Mouse (Mus musculus) liver, embryonic 11.5 days (tissue): ENCODE results near the gene Gm49711. TPM values are rescaled to one million over a fixed set of nuclear protein-coding genes. Genes with fewer than 3 reads are reported as not detected.
A peak's percentile ranks its signal among the peaks of the same experiment; 100 is the strongest.

Experiments used
- ATAC-seq: fragments of 200-750 bp; cut with Nextera tagmentation; replicated peaks from 2 replicates; pipeline ENCODE4 v1.8.0; 2017; ENCODE audit warnings: moderate number of reproducible peaks, mild to moderate bottlenecking, moderate TSS enrichment, moderate library complexity; ENCODE audit not compliant: low FRiP score
- DNase-seq: peaks from one replicate; pipeline ENCODE4 v3.0.0-alpha.2; 2017; ENCODE audit warnings: low spot score
- H3K27ac ChIP-seq: fragments of 300-500 bp; sonication (generic); 2 replicates; pipeline ENCODE4 v1.5.1; 2014; ENCODE audit warnings: mild to moderate bottlenecking, low read depth, low read length, control low read depth
- H3K27me3 ChIP-seq: fragments of 300-500 bp; sonication (generic); replicated peaks from 2 replicates; pipeline ENCODE4 v1.6.1; 2014; ENCODE audit warnings: low read length, mixed read lengths; ENCODE audit not compliant: control insufficient read depth, insufficient read depth
- H3K36me3 ChIP-seq: fragments of 300-500 bp; sonication (generic); 2 replicates; pipeline ENCODE4 v1.6.1; 2014; ENCODE audit warnings: mild to moderate bottlenecking, low read length, moderate library complexity, mixed read lengths; ENCODE audit not compliant: control insufficient read depth, insufficient read depth
- H3K4me1 ChIP-seq: fragments of 300-500 bp; sonication (generic); replicated peaks from 2 replicates; pipeline ENCODE4 v1.6.1; 2014; ENCODE audit warnings: low read length, mixed read lengths; ENCODE audit not compliant: control insufficient read depth, insufficient read depth
- H3K4me2 ChIP-seq: fragments of 300-500 bp; sonication (generic); 2 replicates; pipeline ENCODE4 v1.6.1; 2014; ENCODE audit warnings: mild to moderate bottlenecking, control low read depth, moderate library complexity
- H3K4me3 ChIP-seq: fragments of 300-500 bp; sonication (generic); 2 replicates; pipeline ENCODE4 v1.5.1; 2014; ENCODE audit warnings: low read depth, low read length, control low read depth
- H3K9ac ChIP-seq: fragments of 300-500 bp; sonication (generic); 2 replicates; pipeline ENCODE4 v1.6.1; 2014; ENCODE audit warnings: low read depth, low read length, control low read depth
- H3K9me3 ChIP-seq: fragments of 300-500 bp; sonication (generic); 2 replicates; pipeline ENCODE4 v1.6.1; 2016; ENCODE audit warnings: low read length, inconsistent platforms, mixed read lengths; ENCODE audit not compliant: control insufficient read depth
- WGBS: fragments of 180-500 bp; shearing (Covaris S2); extraction: QIAGEN DNeasy Blood & Tissue Kit; methylation state at CpG from one replicate; pipeline ENCODE4 v1.1.7; 2014; 5-methylcytosine and 5-hydroxymethylcytosine counted together
- polyA plus RNA-seq: library from polyadenylated mRNA; unstranded; fragments of >200 nt; fragmentation: Nextera tagmentation; extraction: Ambion mirVana; gene quantifications from 2 replicates; pipeline ENCODE4 v1.2.1, GENCODE M21; 2014

The Gm49711 gene
- polyA plus RNA-seq: 0.15 TPM in 1 of 2 replicates, not detected in the other

- ATAC-seq: peak; percentile 92
- H3K9ac ChIP-seq: peak within 1 kb of the TSS; percentile 67
Measured at GRCm38 (mm10) chr16:92057852-92058643, at the start of gene Gm49711, which contains the start of the genes Mrps6 and Slc5a3. Gm49711 (plus strand) TSS chr16:92058316. Mrps6 (plus strand) TSS chr16:92058270. Slc5a3 (plus strand) TSS chr16:92058322.

GRCm38 (mm10) chr16:92009586-92009985, 48.5 kb upstream of the Gm49711 start:
- no peaks in the 10 kb centered on the region for H3K4me1 ChIP-seq
- ATAC-seq (no peak), DNase-seq (no peak)
- no peaks in the 10 kb centered on the region for H3K9me3 ChIP-seq
- H3K27ac ChIP-seq: no peak overlapping the region
- 77% methylated on average over 2 of the region's 2 CpGs for WGBS
- H3K27me3 ChIP-seq: no peaks in the 10 kb centered on the region
- no peak overlapping the region for H3K4me3 ChIP-seq
- no peak overlapping the region for H3K4me2 ChIP-seq
- no peaks in the 10 kb centered on the region for H3K36me3 ChIP-seq
- no peak overlapping the region for H3K9ac ChIP-seq

More at GRCm38 (mm10) chr16:92057852-92058643, at the start of gene Gm49711, which contains the start of the genes Mrps6 and Slc5a3:
- peak within 1 kb of the TSS; percentile 69; the same call in 1 of the 2 replicates for H3K27ac ChIP-seq
- peaks cover 5% of the 10 kb centered on the region; the same call in 1 of the 2 replicates for H3K4me1 ChIP-seq
- peak within 1 kb of the TSS; percentile 85 for H3K4me3 ChIP-seq
- peaks cover 12% of the 10 kb centered on the region for H3K9me3 ChIP-seq
- under 1% methylated on average over 83 of the region's 99 CpGs for WGBS
- peaks cover 9% of the 10 kb centered on the region for H3K36me3 ChIP-seq
- peak within 1 kb of the TSS; percentile 78 for H3K4me2 ChIP-seq
- peak; percentile 96 for DNase-seq
- H3K27me3 ChIP-seq: no peaks in the 10 kb centered on the region

GRCm38 (mm10) chr16:92016792-92017191, 41.3 kb upstream of the Gm49711 start:
- DNase-seq (no peak), ATAC-seq (no peak)
- Histone ChIP-seq H3K27me3 (no peaks in the 10 kb centered on the region), H3K9me3 (no peaks in the 10 kb centered on the region), H3K36me3 (no peaks in the 10 kb centered on the region), H3K9ac (no peak overlapping the region), H3K4me1 (no peaks in the 10 kb centered on the region; the same call in 1 of the 2 replicates), H3K27ac (no peak overlapping the region), H3K4me2 (no peak overlapping the region), H3K4me3 (no peak overlapping the region)
- 82% methylated on average over 8 of the region's 8 CpGs for WGBS

- no peak for ATAC-seq
- Histone ChIP-seq H3K27ac (no peak overlapping the region), H3K9ac (peak overlapping the region; percentile 38; the same call in 1 of the 2 replicates), H3K4me2 (peak overlapping the region; percentile 59), H3K4me1 (peaks cover 8% of the 10 kb centered on the region; the same call in 1 of the 2 replicates), H3K4me3 (peak overlapping the region; percentile 20), H3K36me3 (no peaks in the 10 kb centered on the region), H3K27me3 (no peaks in the 10 kb centered on the region), H3K9me3 (no peaks in the 10 kb centered on the region)
- DNase-seq: peak; percentile 50
- 10% methylated on average over 26 of the region's 26 CpGs for WGBS
Measured at GRCm38 (mm10) chr16:92019141-92020118, 38.7 kb upstream of the Gm49711 start.

GRCm38 (mm10) chr16:92021656-92022400, 36.3 kb upstream of the Gm49711 start:
- ATAC-seq (no peak), DNase-seq (no peak)
- Histone ChIP-seq H3K4me2 (no peak overlapping the region), H3K4me3 (no peak overlapping the region), H3K36me3 (no peaks in the 10 kb centered on the region), H3K27me3 (no peaks in the 10 kb centered on the region), H3K9me3 (no peaks in the 10 kb centered on the region), H3K27ac (no peak overlapping the region), H3K9ac (no peak overlapping the region), H3K4me1 (peaks cover 8% of the 10 kb centered on the region; the same call in 1 of the 2 replicates)
- 58% methylated on average over 12 of the region's 12 CpGs for WGBS

- no peak for ATAC-seq
- H3K9me3 ChIP-seq: no peaks in the 10 kb centered on the region
- H3K27me3 ChIP-seq: no peaks in the 10 kb centered on the region
- no peak overlapping the region for H3K27ac ChIP-seq
- H3K36me3 ChIP-seq: no peaks in the 10 kb centered on the region
- DNase-seq: no peak
- H3K4me3 ChIP-seq: no peak overlapping the region
- 52% methylated on average over 20 of the region's 20 CpGs for WGBS
- peaks cover 8% of the 10 kb centered on the region; the same call in 1 of the 2 replicates for H3K4me1 ChIP-seq
- H3K4me2 ChIP-seq: no peak overlapping the region
- no peak overlapping the region for H3K9ac ChIP-seq
Measured at GRCm38 (mm10) chr16:92022494-92023283, 35.4 kb upstream of the Gm49711 start.

GRCm38 (mm10) chr16:92033286-92033685, 24.8 kb upstream of the Gm49711 start:
- DNase-seq (no peak), ATAC-seq (no peak)
- H3K4me3 ChIP-seq: no peak overlapping the region
- H3K4me2 ChIP-seq: no peak overlapping the region
- no peaks in the 10 kb centered on the region; the same call in 1 of the 2 replicates for H3K4me1 ChIP-seq
- WGBS: 78% methylated on average over 3 of the region's 3 CpGs
- no peak overlapping the region for H3K27ac ChIP-seq
- no peaks in the 10 kb centered on the region for H3K36me3 ChIP-seq
- no peaks in the 10 kb centered on the region for H3K9me3 ChIP-seq
- no peaks in the 10 kb centered on the region for H3K27me3 ChIP-seq
- H3K9ac ChIP-seq: no peak overlapping the region
